In the genomic region with DNA sequence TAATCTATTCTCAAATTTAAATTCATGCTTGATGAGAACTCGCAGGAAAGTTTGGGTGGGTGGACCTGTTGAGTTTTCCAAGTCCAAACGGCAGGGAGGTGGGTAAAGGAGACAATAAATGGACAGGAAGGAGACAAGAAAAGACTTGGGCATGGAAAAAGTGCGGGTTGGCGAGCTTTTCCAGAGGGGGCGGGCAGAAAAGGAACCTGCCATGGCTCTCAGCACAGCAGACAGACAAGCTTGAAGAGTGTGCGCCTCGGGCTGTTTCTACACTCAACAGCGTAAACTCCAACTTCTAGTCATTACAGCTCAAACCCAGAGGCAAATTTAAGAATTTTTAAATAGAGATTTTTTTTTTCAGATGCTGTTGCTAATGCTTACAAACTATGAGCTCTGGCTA, we compare ENCODE assay signal across 14 mouse cellular contexts.
DNase-seq lines count a peak whose midpoint lies in the region; ATAC-seq and TF ChIP-seq lines count a peak whose summit lies in the region.
"Had no signal": no experiment of that assay in that cellular context is flagged by ENCODE, and none has a peak within 500 bp of the region (broad histone marks: within the 10 kb centered on the region; RNA-seq: fewer than 3 reads in every experiment).

No protein-coding gene starts in this region.

- no peak overlapping the region for H3K4me3 ChIP-seq in heart, embryonic 10.5 days
- H3K4me3 ChIP-seq in hindbrain, postnatal 0 days (ENCODE audit: low read length), result no peak overlapping the region
- H3K4me3 ChIP-seq in hindbrain, embryonic 11.5 days (ENCODE audit: low read depth, low read length), result no peak overlapping the region
- no peak overlapping the region for H3K4me3 ChIP-seq in testis, adult 2 months (ENCODE audit: control insufficient read depth, low read depth, low read length)
- no peak overlapping the region for H3K4me3 ChIP-seq in stomach, postnatal 0 days (ENCODE audit: low read depth, low read length)
- H3K4me3 ChIP-seq: intestine, embryonic 15.5 days had no signal

- no peak for TF ChIP-seq POLR2A in testis, adult 2 months (IDR thresholded peaks at IDR 0.05; ENCODE audit: control insufficient read depth, low read depth, low read length)

- no peaks in the 10 kb centered on the region for H3K9me3 ChIP-seq in heart, embryonic 10.5 days
- no peaks in the 10 kb centered on the region for H3K9me3 ChIP-seq in hindbrain, postnatal 0 days (ENCODE audit: low read length)
- no peaks in the 10 kb centered on the region for H3K9me3 ChIP-seq in hindbrain, embryonic 11.5 days (ENCODE audit: control insufficient read depth, low read length)
- H3K9me3 ChIP-seq in stomach, postnatal 0 days (ENCODE audit: control insufficient read depth, low read length), result no peaks in the 10 kb centered on the region
- H3K9me3 ChIP-seq: intestine, embryonic 15.5 days had no signal

- H3K36me3 ChIP-seq in heart, embryonic 10.5 days, result peaks cover 27% of the 10 kb centered on the region
- H3K36me3 ChIP-seq in hindbrain, postnatal 0 days (ENCODE audit: insufficient read depth, low read length), result no peaks in the 10 kb centered on the region; the same call in 1 of the 2 replicates
- no peaks in the 10 kb centered on the region for H3K36me3 ChIP-seq in hindbrain, embryonic 11.5 days (ENCODE audit: control insufficient read depth, insufficient read depth, low read length)
- H3K36me3 ChIP-seq in testis, adult 2 months (ENCODE audit: control insufficient read depth, insufficient read depth, low read length), result no peaks in the 10 kb centered on the region
- peaks cover 8% of the 10 kb centered on the region; the same call in 1 of the 2 replicates for H3K36me3 ChIP-seq in stomach, postnatal 0 days (ENCODE audit: control insufficient read depth, insufficient read depth, low read length)
- H3K36me3 ChIP-seq: intestine, embryonic 15.5 days had no signal

- peak; percentile 75 for DNase-seq in heart, embryonic 10.5 days (ENCODE audit: low spot score)
- DNase-seq in heart, adult 9 months (ENCODE audit: low spot score in 2 of 2), result no peak
- DNase-seq in hindbrain, postnatal 0 days (ENCODE audit: low spot score), result no peak
- DNase-seq in hindbrain, embryonic 11.5 days (ENCODE audit: low spot score), result no peak
- no peak for DNase-seq in testis, postnatal 10 days (ENCODE audit: low spot score)
- no peak for DNase-seq in stomach, postnatal 0 days (ENCODE audit: low spot score)
- DNase-seq: adrenal gland, adult 8-10 months; cerebellum, adult 9-10 months; lung, postnatal 10 days; thymus, postnatal 36 days had no signal

- no peak for TF ChIP-seq EP300 in stomach, postnatal 0 days (optimal IDR thresholded peaks at IDR 0.05)

- no peak overlapping the region for H3K9ac ChIP-seq in hindbrain, postnatal 0 days (replicated peaks; ENCODE audit: low read length)
- no peak overlapping the region for H3K9ac ChIP-seq in hindbrain, embryonic 11.5 days (ENCODE audit: low read depth, low read length)
- no peak overlapping the region for H3K9ac ChIP-seq in stomach, postnatal 0 days (ENCODE audit: low read length)
- H3K9ac ChIP-seq: intestine, embryonic 15.5 days; liver, embryonic 14.5 days had no signal

- peaks cover 14% of the 10 kb centered on the region; the same call in 1 of the 2 replicates for H3K4me1 ChIP-seq in heart, embryonic 10.5 days
- H3K4me1 ChIP-seq in hindbrain, postnatal 0 days (ENCODE audit: insufficient read depth, low read length), result peaks cover 14% of the 10 kb centered on the region
- H3K4me1 ChIP-seq in hindbrain, embryonic 11.5 days (replicated peaks; ENCODE audit: control insufficient read depth, insufficient read depth, low read length), result peaks cover 3% of the 10 kb centered on the region; the same call in 1 of the 2 replicates
- peaks cover 4% of the 10 kb centered on the region; the same call in 1 of the 2 replicates for H3K4me1 ChIP-seq in testis, adult 2 months (ENCODE audit: control insufficient read depth, insufficient read depth, low read length)
- H3K4me1 ChIP-seq in stomach, postnatal 0 days (replicated peaks; ENCODE audit: control insufficient read depth, insufficient read depth), result peaks cover 10% of the 10 kb centered on the region

- H3K27me3 ChIP-seq in heart, embryonic 10.5 days (ENCODE audit: insufficient read depth, poor library complexity, severe bottlenecking), result no peaks in the 10 kb centered on the region
- H3K27me3 ChIP-seq in hindbrain, postnatal 0 days (ENCODE audit: insufficient read depth, low read length), result no peaks in the 10 kb centered on the region
- H3K27me3 ChIP-seq in hindbrain, embryonic 11.5 days (ENCODE audit: control insufficient read depth, insufficient read depth, low read length), result no peaks in the 10 kb centered on the region
- no peaks in the 10 kb centered on the region for H3K27me3 ChIP-seq in testis, adult 2 months (ENCODE audit: control insufficient read depth, insufficient read depth, low read length)
- no peaks in the 10 kb centered on the region for H3K27me3 ChIP-seq in stomach, postnatal 0 days (ENCODE audit: control insufficient read depth, insufficient read depth, low read length)
- H3K27me3 ChIP-seq: intestine, embryonic 15.5 days had no signal

- 62% methylated on average over 8 of the region's 8 CpGs for WGBS in heart, embryonic 10.5 days
- 60% methylated on average over 8 of the region's 8 CpGs for WGBS in hindbrain, postnatal 0 days
- WGBS in hindbrain, embryonic 11.5 days, result 81% methylated on average over 8 of the region's 8 CpGs
- WGBS in stomach, postnatal 0 days, result 67% methylated on average over 8 of the region's 8 CpGs

- ATAC-seq in hindbrain, postnatal 0 days, result no peak
- ATAC-seq in hindbrain, embryonic 11.5 days (ENCODE audit: low FRiP score), result no peak
- no peak for ATAC-seq in stomach, postnatal 0 days (ENCODE audit: low FRiP score, low TSS enrichment)
- ATAC-seq in monocyte, adult 5-6 weeks (replicated peaks; ENCODE audit: insufficient number of reproducible peaks, low FRiP score, low TSS enrichment, poor library complexity, severe bottlenecking), result no peak
- ATAC-seq: intestine, embryonic 15.5 days had no signal

- H3K4me2 ChIP-seq in hindbrain, postnatal 0 days (ENCODE audit: low read depth, low read length), result no peak overlapping the region
- no peak overlapping the region for H3K4me2 ChIP-seq in hindbrain, embryonic 11.5 days (replicated peaks; ENCODE audit: low read depth, low read length)
- no peak overlapping the region for H3K4me2 ChIP-seq in stomach, postnatal 0 days (replicated peaks; ENCODE audit: low read depth)
- H3K4me2 ChIP-seq: intestine, embryonic 15.5 days had no signal

- H3K27ac ChIP-seq in heart, embryonic 10.5 days, result no peak overlapping the region
- H3K27ac ChIP-seq in hindbrain, postnatal 0 days, result peak overlapping the region; percentile 45; the same call in 1 of the 2 replicates
- H3K27ac ChIP-seq in hindbrain, embryonic 11.5 days (ENCODE audit: low read depth, low read length), result no peak overlapping the region
- H3K27ac ChIP-seq in testis, adult 2 months (ENCODE audit: control insufficient read depth, insufficient read depth, low read depth, low read length), result peak overlapping the region; percentile 63
- peak overlapping the region; percentile 49; the same call in 1 of the 2 replicates for H3K27ac ChIP-seq in stomach, postnatal 0 days (replicated peaks)
- H3K27ac ChIP-seq: liver, embryonic 14.5 days had no signal

- no peak for TF ChIP-seq CTCF in hindbrain, postnatal 0 days (IDR thresholded peaks at IDR 0.05; ENCODE audit: low read depth)
- no peak for TF ChIP-seq CTCF in testis, adult 2 months (IDR thresholded peaks at IDR 0.05; ENCODE audit: control insufficient read depth, insufficient read depth, insufficient replicate concordance, low read depth, low read length)
- TF ChIP-seq CTCF in stomach, postnatal 0 days (IDR thresholded peaks at IDR 0.05; ENCODE audit: low read depth), result no peak

Comparison
In these comparisons a context has a peak if more than half of its experiments do, and no peak if none do; other contexts are left out.
1. H3K27ac ChIP-seq: peak in hindbrain, postnatal 0 days (single experiment), testis, adult 2 months (single experiment) and stomach, postnatal 0 days (single experiment); none in heart, embryonic 10.5 days (single experiment) and hindbrain, embryonic 11.5 days (single experiment).